Mouse (Mus musculus) forebrain, embryonic 16.5 days (tissue): ENCODE measurements around the gene Gm17455. TPM values are rescaled to one million over a fixed set of nuclear protein-coding genes. Genes with fewer than 3 reads are reported as not detected.

Experiments used
- ATAC-seq: fragments of 200-750 bp; cut with Nextera tagmentation; 2 replicates; pipeline ENCODE4 v1.8.0; 2017; ENCODE audit warnings: mild to moderate bottlenecking, moderate library complexity
- H3K27ac ChIP-seq: fragments of 300-500 bp; sonication (generic); 2 replicates; pipeline ENCODE4 v1.5.1; 2014; ENCODE audit warnings: low read length, control low read depth
- H3K27me3 ChIP-seq: fragments of 300-500 bp; sonication (generic); replicated peaks from 2 replicates; pipeline ENCODE4 v1.6.1; 2014; ENCODE audit warnings: low read length; ENCODE audit not compliant: control insufficient read depth, insufficient read depth
- H3K36me3 ChIP-seq: fragments of 300-500 bp; sonication (generic); 2 replicates; pipeline ENCODE4 v1.6.1; 2014; ENCODE audit not compliant: control insufficient read depth, insufficient read depth
- H3K4me1 ChIP-seq: fragments of 300-500 bp; sonication (generic); replicated peaks from 2 replicates; pipeline ENCODE4 v1.6.1; 2014; ENCODE audit warnings: low read length; ENCODE audit not compliant: control insufficient read depth, insufficient read depth
- H3K4me2 ChIP-seq: fragments of 300-500 bp; sonication (generic); 2 replicates; pipeline ENCODE4 v1.6.1; 2014; ENCODE audit warnings: mild to moderate bottlenecking, low read length, control low read depth
- H3K4me3 ChIP-seq: fragments of 300-500 bp; sonication (generic); replicated peaks from 2 replicates; pipeline ENCODE4 v1.5.1; 2014; ENCODE audit warnings: mild to moderate bottlenecking, low read length, control low read depth
- H3K9ac ChIP-seq: fragments of 300-500 bp; sonication (generic); replicated peaks from 2 replicates; pipeline ENCODE4 v1.6.1; 2014; ENCODE audit warnings: low read depth, low read length, control low read depth
- H3K9me3 ChIP-seq: fragments of 300-500 bp; sonication (generic); 2 replicates; pipeline ENCODE4 v1.6.1; 2016; ENCODE audit warnings: low read length; ENCODE audit not compliant: control insufficient read depth
- WGBS: fragments of 180-500 bp; shearing (Covaris S2); extraction: QIAGEN DNeasy Blood & Tissue Kit; methylation state at CpG from one replicate; pipeline ENCODE4 v1.1.7; 2014; 5-methylcytosine and 5-hydroxymethylcytosine counted together
- polyA plus RNA-seq: library from polyadenylated mRNA; unstranded; fragments of >200 nt; fragmentation: Nextera tagmentation; extraction: Ambion mirVana; gene quantifications from 2 replicates; pipeline ENCODE4 v1.2.1, GENCODE M21; 2015

The Gm17455 gene
- polyA plus RNA-seq = 5.2 and 5.7 TPM in 2 replicates

DNA sequence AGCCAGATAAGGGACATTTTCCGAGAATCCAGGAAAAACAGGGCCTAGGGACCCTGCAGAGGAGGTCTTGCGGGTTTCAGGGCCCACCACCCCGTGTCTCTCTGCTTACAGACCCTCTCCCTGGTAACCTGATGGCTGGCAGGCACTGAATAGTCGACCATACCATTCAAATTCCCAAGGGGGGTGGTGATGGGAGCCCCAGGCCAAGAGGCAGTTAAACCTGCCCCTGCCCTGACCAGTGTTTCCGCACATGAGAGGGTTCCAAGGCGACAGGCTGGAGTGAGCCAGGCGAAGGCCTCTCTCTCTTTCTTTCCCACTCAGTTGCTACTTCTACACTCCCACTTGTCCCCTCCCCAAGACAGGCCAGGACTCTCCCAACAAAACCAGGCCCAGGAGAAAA lies at the start of gene Gm17455:
Gene Gm17455, plus strand, starts transcription at position 278 of the 400 bp plus-strand sequence.
- no peaks in the 10 kb centered on the region for H3K9me3 ChIP-seq
- H3K27ac ChIP-seq = no peak within 1 kb of the TSS
- H3K9ac ChIP-seq = no peak within 1 kb of the TSS
- H3K36me3 ChIP-seq = no peaks in the 10 kb centered on the region
- 54% methylated on average over 7 of the region's 7 CpGs for WGBS
- H3K4me3 ChIP-seq = no peak within 1 kb of the TSS
- no peaks in the 10 kb centered on the region for H3K27me3 ChIP-seq
- peaks cover 10% of the 10 kb centered on the region for H3K4me1 ChIP-seq
- no peak for ATAC-seq
- H3K4me2 ChIP-seq = no peak within 1 kb of the TSS

DNA sequence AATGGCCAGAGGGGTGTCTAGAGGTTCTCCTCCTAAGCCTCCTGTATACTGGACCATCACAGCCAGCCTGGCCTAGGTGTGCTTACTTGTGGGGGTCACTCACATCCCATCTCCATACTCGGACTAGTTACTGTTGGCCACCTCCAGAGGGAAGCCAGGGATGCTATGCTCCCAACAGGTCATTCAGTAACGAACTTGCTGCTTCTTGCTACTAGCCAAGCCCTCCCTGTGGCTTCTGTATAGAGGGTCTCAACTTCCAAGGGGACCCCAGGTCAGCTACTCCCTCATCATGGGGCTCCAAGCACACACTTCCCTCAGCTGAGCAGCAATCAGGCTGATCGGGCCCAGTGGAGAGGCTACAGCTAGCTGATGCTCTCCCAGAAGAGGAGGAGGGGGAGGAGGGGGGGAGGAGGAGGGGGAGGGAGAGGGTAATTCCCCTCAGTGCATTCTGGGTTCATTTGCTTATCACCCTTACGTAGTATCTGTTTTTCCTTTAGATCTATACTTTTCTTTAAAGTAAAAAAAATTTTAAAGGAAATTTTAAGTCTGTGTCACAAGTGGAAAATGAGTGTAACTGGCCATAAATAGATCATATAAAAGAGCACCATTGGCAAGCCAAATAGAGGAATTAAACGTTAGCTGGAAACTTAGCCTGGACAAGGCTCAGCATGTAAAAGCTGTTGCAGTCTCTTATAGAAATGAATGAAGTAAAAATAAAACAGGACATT lies 49.3 kb upstream of the Gm17455 start:
- ATAC-seq = no peak
- no peak overlapping the region for H3K4me2 ChIP-seq

GRCm38 (mm10) chr10:60350805-60351167 lies 48.7 kb upstream of the Gm17455 start:
- Histone ChIP-seq H3K4me2 (no peak overlapping the region), H3K9me3 (no peaks in the 10 kb centered on the region), H3K4me1 (peaks cover 6% of the 10 kb centered on the region), H3K27me3 (peaks cover 6% of the 10 kb centered on the region; the same call in 1 of the 2 replicates), H3K27ac (no peak overlapping the region), H3K9ac (no peak overlapping the region), H3K4me3 (no peak overlapping the region), H3K36me3 (no peaks in the 10 kb centered on the region)
- 40% methylated on average over 3 of the region's 3 CpGs for WGBS
- ATAC-seq = no peak

More for the DNA sequence above, 49.3 kb upstream of the Gm17455 start:
- peaks cover 6% of the 10 kb centered on the region for H3K4me1 ChIP-seq
- no peak overlapping the region for H3K9ac ChIP-seq
- no peaks in the 10 kb centered on the region for H3K9me3 ChIP-seq
- 44% methylated on average over 5 of the region's 5 CpGs for WGBS
- no peak overlapping the region for H3K27ac ChIP-seq
- no peaks in the 10 kb centered on the region for H3K36me3 ChIP-seq
- H3K27me3 ChIP-seq = peaks cover 6% of the 10 kb centered on the region; the same call in 1 of the 2 replicates
- H3K4me3 ChIP-seq = no peak overlapping the region

GRCm38 (mm10) chr10:60351248-60351647 lies 48.3 kb upstream of the Gm17455 start:
- Histone ChIP-seq H3K27me3 (peaks cover 6% of the 10 kb centered on the region; the same call in 1 of the 2 replicates), H3K4me3 (no peak overlapping the region), H3K36me3 (no peaks in the 10 kb centered on the region), H3K27ac (no peak overlapping the region), H3K9me3 (no peaks in the 10 kb centered on the region), H3K9ac (no peak overlapping the region), H3K4me2 (no peak overlapping the region), H3K4me1 (peaks cover 6% of the 10 kb centered on the region)
- no peak for ATAC-seq
- 18% methylated on average over 3 of the region's 3 CpGs for WGBS

GRCm38 (mm10) chr10:60351761-60352455 lies 47.6 kb upstream of the Gm17455 start:
- H3K4me1 ChIP-seq = no peaks in the 10 kb centered on the region
- no peak overlapping the region for H3K9ac ChIP-seq
- no peak overlapping the region for H3K4me2 ChIP-seq
- H3K4me3 ChIP-seq = no peak overlapping the region
- H3K27me3 ChIP-seq = no peaks in the 10 kb centered on the region
- WGBS = 45% methylated on average over 7 of the region's 7 CpGs
- ATAC-seq = no peak
- H3K27ac ChIP-seq = no peak overlapping the region
- H3K36me3 ChIP-seq = no peaks in the 10 kb centered on the region
- no peaks in the 10 kb centered on the region for H3K9me3 ChIP-seq

DNA sequence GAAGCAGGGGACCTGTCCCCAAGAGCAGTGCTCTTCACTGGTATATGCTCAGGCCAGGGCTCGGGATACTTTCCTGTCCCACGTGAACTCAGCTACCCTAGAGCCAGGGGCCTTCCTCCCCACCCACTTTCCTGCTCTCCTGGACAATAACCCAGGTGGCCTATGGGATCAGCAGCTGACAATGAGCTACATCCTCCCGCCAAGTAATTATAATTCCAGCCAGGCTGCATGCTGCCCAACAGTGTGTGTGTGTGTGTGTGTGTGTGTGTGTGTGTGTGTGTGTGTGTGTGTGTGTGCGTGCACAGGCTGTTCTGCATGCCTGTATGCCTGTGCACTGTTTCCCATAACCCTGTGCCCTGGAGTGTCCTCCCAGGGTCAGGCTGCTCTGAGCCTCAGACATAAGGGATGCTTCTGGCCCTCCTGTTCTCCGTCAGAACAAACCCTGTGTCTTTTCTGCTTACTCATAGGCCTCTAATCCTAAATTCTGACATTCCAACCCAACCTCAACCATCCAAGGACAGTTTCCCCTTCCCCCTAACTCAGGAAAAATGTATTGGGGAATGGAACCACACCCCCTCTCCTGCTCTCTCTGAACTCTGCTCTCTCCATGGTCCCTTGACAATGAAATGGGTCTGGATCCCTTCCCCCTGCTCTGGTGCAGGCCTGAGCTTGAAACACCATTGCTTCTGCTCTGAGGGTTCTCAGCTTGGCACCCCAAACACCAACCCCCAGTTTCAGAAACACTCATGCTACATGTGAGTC lies 46.1 kb upstream of the Gm17455 start:
- H3K9ac ChIP-seq = no peak overlapping the region
- no peaks in the 10 kb centered on the region for H3K27me3 ChIP-seq
- no peak for ATAC-seq
- no peaks in the 10 kb centered on the region for H3K9me3 ChIP-seq
- H3K4me3 ChIP-seq = no peak overlapping the region
- H3K4me2 ChIP-seq = no peak overlapping the region
- no peaks in the 10 kb centered on the region for H3K4me1 ChIP-seq
- 48% methylated on average over 5 of the region's 5 CpGs for WGBS
- no peaks in the 10 kb centered on the region for H3K36me3 ChIP-seq
- H3K27ac ChIP-seq = no peak overlapping the region

GRCm38 (mm10) chr10:60354003-60354325 lies 45.6 kb upstream of the Gm17455 start:
- H3K36me3 ChIP-seq = no peaks in the 10 kb centered on the region
- no peak overlapping the region for H3K27ac ChIP-seq
- H3K27me3 ChIP-seq = no peaks in the 10 kb centered on the region
- no peak overlapping the region for H3K4me2 ChIP-seq
- no peaks in the 10 kb centered on the region for H3K4me1 ChIP-seq
- 90% methylated on average over 4 of the region's 4 CpGs for WGBS
- ATAC-seq = no peak
- H3K9ac ChIP-seq = no peak overlapping the region
- no peak overlapping the region for H3K4me3 ChIP-seq
- H3K9me3 ChIP-seq = no peaks in the 10 kb centered on the region

DNA sequence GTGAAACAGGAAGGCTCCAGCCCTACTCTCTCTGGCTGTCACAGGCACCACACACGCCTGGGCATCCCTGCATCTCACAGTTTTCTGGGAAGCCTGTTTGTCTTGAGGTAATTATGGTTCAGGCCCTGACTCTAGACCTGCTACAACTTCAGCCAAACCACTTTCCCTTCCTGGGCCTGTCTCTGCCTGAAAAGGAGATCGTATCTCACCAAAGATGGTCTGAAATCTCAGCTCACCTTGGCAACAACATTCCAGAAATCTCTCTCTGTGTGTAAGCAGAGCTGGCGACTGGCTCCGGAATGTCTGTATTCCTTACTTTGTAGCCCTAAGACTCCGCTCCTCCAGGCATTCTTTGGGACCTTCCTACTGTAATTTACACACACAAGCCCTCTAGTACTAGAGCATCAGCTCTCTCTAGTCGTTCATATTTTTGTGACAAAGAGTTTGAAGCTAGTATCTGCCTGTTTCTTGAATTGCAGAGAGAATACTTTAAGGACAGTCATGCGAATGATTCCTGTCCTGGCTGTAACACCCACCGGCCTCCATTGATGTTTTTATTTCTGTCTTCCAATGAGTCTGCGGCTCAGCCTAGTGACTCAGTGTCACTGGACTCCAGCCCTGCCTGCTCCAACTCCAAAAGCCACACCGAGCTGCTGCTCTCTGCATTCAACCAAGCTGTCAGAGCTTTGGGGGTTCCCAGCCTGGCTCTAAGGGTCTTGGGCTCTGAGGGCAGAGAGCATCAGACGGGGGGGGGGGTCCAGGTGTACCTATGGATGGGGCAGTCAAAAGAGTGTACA lies 44.4 kb upstream of the Gm17455 start:
- Histone ChIP-seq H3K4me1 (no peaks in the 10 kb centered on the region), H3K9ac (no peak overlapping the region), H3K4me2 (no peak overlapping the region), H3K9me3 (no peaks in the 10 kb centered on the region), H3K36me3 (no peaks in the 10 kb centered on the region), H3K27ac (no peak overlapping the region), H3K27me3 (no peaks in the 10 kb centered on the region), H3K4me3 (no peak overlapping the region)
- ATAC-seq = no peak
- WGBS = 84% methylated on average over 11 of the region's 11 CpGs

GRCm38 (mm10) chr10:60357441-60357840 lies 42.1 kb upstream of the Gm17455 start:
- Histone ChIP-seq H3K36me3 (no peaks in the 10 kb centered on the region), H3K27me3 (no peaks in the 10 kb centered on the region), H3K27ac (no peak overlapping the region), H3K9ac (no peak overlapping the region), H3K4me3 (no peak overlapping the region), H3K4me1 (0 out of 2 replicates have a peak, but pooled peaks cover 5% of the 10 kb centered on the region), H3K9me3 (no peaks in the 10 kb centered on the region), H3K4me2 (no peak overlapping the region)
- no peak for ATAC-seq
- WGBS = 89% methylated on average over 4 of the region's 4 CpGs
